Mouse (Mus musculus) gonadal fat pad, adult 2 months (tissue): Measurements from ENCODE around the gene Chdh. TPM values are rescaled to one million over a fixed set of nuclear protein-coding genes. Genes with fewer than 3 reads are reported as not detected.

ENCODE experiments used
- DNase-seq: peaks from one replicate; pipeline ENCODE4 v3.0.0-alpha.2; 2012; ENCODE audit warnings: low read depth
- polyA plus RNA-seq: library from polyadenylated mRNA; depleted of rRNA; stranded (reverse); fragments of >200 nt; gene quantifications from 2 replicates; pipeline ENCODE4 v1.2.3, GENCODE M21; 2012; rRNA removed

Gene Chdh
- polyA plus RNA-seq, 1 experiment: 32.5 TPM

- no peak for DNase-seq
Observed at GRCm38 (mm10) chr14:30054922-30055321, 46.1 kb downstream of the Chdh start.

- no peak for DNase-seq
Observed at GRCm38 (mm10) chr14:30056031-30056766, 47.4 kb downstream of the Chdh start.

- DNase-seq: no peak
Observed at GRCm38 (mm10) chr14:30064864-30065263, 56.0 kb downstream of the Chdh start.

DNA sequence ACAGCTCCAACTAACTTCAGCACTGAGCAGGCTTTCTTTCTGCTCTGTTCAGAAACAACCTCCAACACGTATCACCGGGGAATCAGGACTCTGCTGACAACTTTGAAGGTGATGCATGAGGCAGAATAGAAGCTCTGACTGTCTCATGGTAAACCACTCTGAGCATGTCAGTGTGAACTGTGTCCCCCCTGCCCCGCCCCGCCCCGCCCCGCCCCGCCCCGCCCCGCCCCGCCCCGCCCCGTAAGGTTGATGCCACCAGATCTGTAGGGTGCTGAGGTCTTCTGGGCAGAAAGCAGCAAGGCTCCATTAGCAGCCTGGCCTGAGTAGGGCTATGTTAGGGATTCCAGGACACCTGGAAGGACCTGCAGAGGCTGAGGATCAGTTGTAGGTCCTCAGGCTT, 57.9 kb downstream of the Chdh start:
- no peak for DNase-seq

- no peak for DNase-seq
Observed at GRCm38 (mm10) chr14:30068566-30068965, 59.7 kb downstream of the Chdh start.

GRCm38 (mm10) chr14:30075268-30075887, 66.6 kb downstream of the Chdh start:
- DNase-seq: no peak

- DNase-seq: no peak
Observed at GRCm38 (mm10) chr14:30078115-30078808, 69.4 kb downstream of the Chdh start.

- no peak for DNase-seq
Observed at GRCm38 (mm10) chr14:30079729-30080128, 70.9 kb downstream of the Chdh start.

Other genes starting within 250 kb of the Chdh start
- gene Selenok, start 40.7 kb upstream of the Chdh start, polyA plus RNA-seq: 64.0 and 75.7 TPM in 2 replicates
- 22.9 and 34.5 TPM in 2 replicates for gene Actr8, start 30.7 kb upstream of the Chdh start, polyA plus RNA-seq
- 10.8 and 14.3 TPM in 2 replicates for gene Il17rb, start 127 bp upstream of the Chdh start, polyA plus RNA-seq